Mouse (Mus musculus) kidney, embryonic 16.5 days (tissue): ENCODE results near the gene Pld2. TPM values are rescaled to one million over a fixed set of nuclear protein-coding genes. Genes with fewer than 3 reads are reported as not detected.

ENCODE experiments used
- ATAC-seq: fragments of 200-750 bp; cut with Nextera tagmentation; 2 replicates; pipeline ENCODE4 v1.8.0; 2017; ENCODE audit warnings: moderate TSS enrichment; ENCODE audit not compliant: low FRiP score, low TSS enrichment
- H3K27ac ChIP-seq: fragments of 300-500 bp; sonication (generic); 2 replicates; pipeline ENCODE4 v1.5.1; 2014; ENCODE audit warnings: low read length
- H3K27me3 ChIP-seq: fragments of 300-500 bp; sonication (generic); 2 replicates; pipeline ENCODE4 v1.6.1; 2014; ENCODE audit warnings: low read length, control low read depth, mixed read lengths; ENCODE audit not compliant: insufficient read depth
- H3K36me3 ChIP-seq: fragments of 300-500 bp; sonication (generic); 2 replicates; pipeline ENCODE4 v1.6.1; 2014; ENCODE audit warnings: low read length, control low read depth, mixed read lengths; ENCODE audit not compliant: insufficient read depth
- H3K4me1 ChIP-seq: fragments of 300-500 bp; sonication (generic); 2 replicates; pipeline ENCODE4 v1.6.1; 2014; ENCODE audit warnings: low read length, control low read depth, mixed read lengths; ENCODE audit not compliant: insufficient read depth
- H3K4me2 ChIP-seq: fragments of 300-500 bp; sonication (generic); replicated peaks from 2 replicates; pipeline ENCODE4 v1.6.1; 2014; ENCODE audit warnings: low read depth, low read length
- H3K4me3 ChIP-seq: fragments of 300-500 bp; sonication (generic); 2 replicates; pipeline ENCODE4 v1.5.1; 2014; ENCODE audit warnings: mild to moderate bottlenecking, low read length
- H3K9ac ChIP-seq: fragments of 300-500 bp; sonication (generic); replicated peaks from 2 replicates; pipeline ENCODE4 v1.6.1; 2014; ENCODE audit warnings: low read length
- H3K9me3 ChIP-seq: fragments of 300-500 bp; sonication (generic); 2 replicates; pipeline ENCODE4 v1.6.1; 2016; ENCODE audit warnings: low read length, control low read depth
- WGBS: fragments of 180-500 bp; shearing (Covaris S2); extraction: QIAGEN DNeasy Blood & Tissue Kit; methylation state at CpG from one replicate; pipeline ENCODE4 v1.1.7; 2014; 5-methylcytosine and 5-hydroxymethylcytosine counted together
- polyA plus RNA-seq: library from polyadenylated mRNA; unstranded; fragments of >200 nt; fragmentation: Nextera tagmentation; extraction: Ambion mirVana; gene quantifications from 2 replicates; pipeline ENCODE4 v1.2.1, GENCODE M21; 2015

The Pld2 gene
- polyA plus RNA-seq, 1 experiment from 2014 or later, result 8.5 TPM

DNA sequence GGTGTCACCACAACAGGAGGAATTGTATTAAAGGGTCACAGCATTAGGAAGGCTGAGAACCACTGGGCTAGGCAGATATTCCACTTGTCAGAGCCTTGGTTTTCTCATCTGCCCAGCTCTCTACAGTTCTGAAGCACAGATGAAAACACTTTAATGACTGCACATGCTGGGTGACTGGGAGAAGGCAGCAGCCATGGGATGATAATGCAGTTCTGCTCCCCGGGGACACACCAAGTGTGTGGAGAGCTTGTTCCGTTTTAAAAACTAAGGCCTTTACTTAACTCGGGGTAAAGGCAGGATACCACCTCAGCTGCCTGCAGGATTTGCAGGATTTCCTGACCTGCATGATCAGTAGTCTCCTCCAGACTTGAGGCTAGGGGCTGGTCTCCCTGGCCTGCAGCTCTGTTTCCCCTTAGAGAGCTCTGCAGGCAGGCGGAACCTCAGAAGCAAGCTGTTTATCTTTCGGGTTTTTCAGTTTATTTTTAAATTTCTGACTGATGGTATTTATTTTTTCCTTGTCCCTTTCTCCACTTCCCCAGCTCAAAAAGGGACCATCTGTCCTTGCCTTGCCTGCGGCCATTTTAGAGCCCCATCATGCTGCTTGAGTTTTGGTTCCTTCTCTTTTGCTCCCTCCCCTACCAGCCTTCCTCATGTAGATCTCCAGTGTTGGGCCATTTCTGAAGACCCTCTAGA is 43.3 kb downstream of the Pld2 start:
- WGBS, result 57% methylated on average over 6 of the region's 6 CpGs
- no peaks in the 10 kb centered on the region for H3K36me3 ChIP-seq
- H3K4me3 ChIP-seq, result no peak overlapping the region
- H3K4me2 ChIP-seq, result no peak overlapping the region
- H3K9me3 ChIP-seq, result no peaks in the 10 kb centered on the region
- H3K27me3 ChIP-seq, result no peaks in the 10 kb centered on the region
- ATAC-seq, result no peak
- H3K4me1 ChIP-seq, result peaks cover 53% of the 10 kb centered on the region
- H3K9ac ChIP-seq, result no peak overlapping the region
- peak overlapping the region; percentile 57 for H3K27ac ChIP-seq

DNA sequence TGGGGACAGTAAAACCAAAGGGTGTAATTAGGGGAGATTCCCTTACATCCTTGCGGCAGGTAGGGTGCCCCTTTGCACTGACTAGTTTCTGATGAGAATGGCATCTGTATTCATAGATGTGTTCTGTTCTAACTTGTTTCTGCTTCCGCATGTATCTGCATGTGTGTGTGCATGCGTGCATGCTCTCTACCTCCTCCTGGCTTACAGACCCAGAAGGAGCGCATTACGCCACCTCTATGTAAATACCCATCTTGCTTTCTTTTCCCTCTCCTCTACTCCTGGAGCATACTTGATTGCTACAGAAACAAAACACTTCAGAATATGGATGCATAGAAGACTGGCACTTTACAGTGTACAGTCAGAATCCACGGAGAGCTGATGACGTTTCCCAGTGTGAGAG is 43.9 kb downstream of the Pld2 start:
- ATAC-seq, result no peak
- Histone ChIP-seq H3K9me3 (no peaks in the 10 kb centered on the region), H3K4me1 (peaks cover 53% of the 10 kb centered on the region)

DNA sequence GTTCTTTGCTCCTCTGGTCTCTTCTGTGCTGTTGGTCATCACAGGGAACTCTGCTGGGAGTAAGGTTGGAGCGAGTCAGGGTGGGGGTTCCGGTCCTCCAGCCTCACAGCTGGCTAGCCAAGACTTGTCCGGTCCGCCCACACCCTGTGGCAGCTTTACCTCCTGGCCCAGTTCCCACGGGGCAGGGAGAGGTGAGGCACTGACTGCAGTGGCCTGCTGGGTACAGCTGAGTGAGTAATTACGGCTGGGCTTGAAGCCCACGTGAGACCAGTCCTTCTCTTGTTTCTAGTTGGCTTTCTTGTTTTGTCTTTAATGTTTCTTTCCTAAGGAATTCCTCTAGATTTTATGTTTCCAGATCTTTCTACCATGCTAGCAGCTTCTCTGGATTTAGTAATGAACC is 45.6 kb downstream of the Pld2 start:
- 16% methylated on average over 7 of the region's 7 CpGs for WGBS
- no peaks in the 10 kb centered on the region for H3K27me3 ChIP-seq
- no peaks in the 10 kb centered on the region for H3K9me3 ChIP-seq
- peak overlapping the region; percentile 33; the same call in 1 of the 2 replicates for H3K9ac ChIP-seq
- H3K4me3 ChIP-seq, result no peak overlapping the region
- ATAC-seq, result peak; percentile 94
- H3K27ac ChIP-seq, result peak overlapping the region; percentile 74
- no peak overlapping the region for H3K4me2 ChIP-seq
- no peaks in the 10 kb centered on the region for H3K36me3 ChIP-seq
- peaks cover 46% of the 10 kb centered on the region for H3K4me1 ChIP-seq

More for the DNA sequence above, 43.9 kb downstream of the Pld2 start:
- 82% methylated on average over 7 of the region's 7 CpGs for WGBS
- no peak overlapping the region for H3K9ac ChIP-seq
- no peak overlapping the region for H3K4me3 ChIP-seq
- H3K27ac ChIP-seq, result peak overlapping the region; percentile 57
- H3K36me3 ChIP-seq, result no peaks in the 10 kb centered on the region
- H3K27me3 ChIP-seq, result no peaks in the 10 kb centered on the region
- no peak overlapping the region for H3K4me2 ChIP-seq

DNA sequence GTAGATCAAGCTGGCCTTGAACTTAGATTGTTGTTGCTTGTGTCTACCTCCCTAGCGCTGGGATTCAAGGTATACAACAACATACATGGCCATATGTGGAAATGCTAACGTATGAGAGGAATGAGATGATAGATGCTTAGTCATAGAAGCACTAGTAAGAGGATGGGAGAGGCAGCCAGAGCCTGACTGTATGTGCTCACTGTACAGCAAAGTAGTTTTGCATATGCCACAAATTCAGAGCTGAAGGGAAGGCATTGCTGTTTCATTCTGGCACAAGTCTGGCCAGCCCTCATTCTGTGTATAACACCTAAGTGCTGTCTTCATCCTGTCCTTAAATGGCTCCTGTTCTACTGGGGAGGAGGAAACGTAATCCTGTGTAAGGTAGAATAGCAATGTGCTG is 46.4 kb downstream of the Pld2 start:
- no peak overlapping the region for H3K4me3 ChIP-seq
- peaks cover 46% of the 10 kb centered on the region for H3K4me1 ChIP-seq
- no peak for ATAC-seq
- no peaks in the 10 kb centered on the region for H3K27me3 ChIP-seq
- WGBS, result 87% methylated on average over 3 of the region's 3 CpGs
- no peak overlapping the region for H3K27ac ChIP-seq
- H3K9ac ChIP-seq, result no peak overlapping the region; the same call in 1 of the 2 replicates
- H3K9me3 ChIP-seq, result no peaks in the 10 kb centered on the region
- H3K4me2 ChIP-seq, result no peak overlapping the region
- H3K36me3 ChIP-seq, result no peaks in the 10 kb centered on the region

DNA sequence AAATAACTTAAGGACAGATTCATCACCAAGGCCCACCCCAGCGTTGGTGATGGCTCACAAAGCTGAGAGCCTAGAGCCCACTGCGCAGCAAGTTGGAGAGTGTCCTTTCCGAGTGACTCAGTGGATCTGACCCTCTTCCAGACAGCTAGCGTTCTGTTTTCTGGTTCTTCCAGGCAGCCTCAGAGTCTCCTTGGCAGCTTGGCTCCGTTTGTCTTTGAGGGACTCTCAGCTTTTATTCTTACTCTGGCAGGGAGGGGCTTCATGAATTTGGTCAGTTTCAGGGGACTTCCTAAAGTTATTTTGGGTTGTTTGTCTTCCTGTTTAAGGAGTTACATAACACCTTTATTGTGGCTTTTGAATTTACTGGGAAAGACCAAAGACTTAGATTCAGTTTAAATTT is 47.1 kb downstream of the Pld2 start:
- no peak overlapping the region for H3K27ac ChIP-seq
- 69% methylated on average over 5 of the region's 5 CpGs for WGBS
- no peaks in the 10 kb centered on the region for H3K36me3 ChIP-seq
- ATAC-seq, result no peak
- no peak overlapping the region for H3K4me3 ChIP-seq
- H3K9ac ChIP-seq, result no peak overlapping the region
- H3K4me2 ChIP-seq, result no peak overlapping the region
- no peaks in the 10 kb centered on the region for H3K9me3 ChIP-seq
- H3K4me1 ChIP-seq, result peaks cover 50% of the 10 kb centered on the region
- H3K27me3 ChIP-seq, result no peaks in the 10 kb centered on the region

DNA sequence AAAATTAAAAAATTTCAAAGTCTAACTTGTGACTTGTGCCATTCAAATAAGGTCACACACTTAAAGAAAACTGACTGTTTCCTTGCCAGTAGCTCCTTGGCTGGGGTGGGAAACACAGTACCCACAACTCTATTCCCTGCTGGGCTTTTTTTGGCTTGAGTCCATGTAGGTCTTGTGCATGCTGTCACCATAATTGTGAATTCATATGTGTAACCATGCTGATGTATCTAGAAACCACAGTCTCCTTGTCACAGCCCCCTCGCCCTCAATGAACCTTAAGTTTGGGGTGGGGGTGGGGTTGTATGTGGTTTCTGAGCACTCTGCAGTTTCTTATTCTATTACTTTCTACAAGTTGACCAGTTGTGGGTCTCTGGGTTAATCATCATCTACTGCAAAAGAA is 51.9 kb downstream of the Pld2 start:
- H3K4me2 ChIP-seq, result no peak overlapping the region
- no peaks in the 10 kb centered on the region for H3K9me3 ChIP-seq
- 76% methylated on average over 1 of the region's 1 CpGs for WGBS
- H3K9ac ChIP-seq, result no peak overlapping the region
- H3K4me1 ChIP-seq, result peaks cover 20% of the 10 kb centered on the region
- no peaks in the 10 kb centered on the region for H3K27me3 ChIP-seq
- no peaks in the 10 kb centered on the region for H3K36me3 ChIP-seq
- H3K27ac ChIP-seq, result no peak overlapping the region
- no peak overlapping the region for H3K4me3 ChIP-seq
- no peak for ATAC-seq

DNA sequence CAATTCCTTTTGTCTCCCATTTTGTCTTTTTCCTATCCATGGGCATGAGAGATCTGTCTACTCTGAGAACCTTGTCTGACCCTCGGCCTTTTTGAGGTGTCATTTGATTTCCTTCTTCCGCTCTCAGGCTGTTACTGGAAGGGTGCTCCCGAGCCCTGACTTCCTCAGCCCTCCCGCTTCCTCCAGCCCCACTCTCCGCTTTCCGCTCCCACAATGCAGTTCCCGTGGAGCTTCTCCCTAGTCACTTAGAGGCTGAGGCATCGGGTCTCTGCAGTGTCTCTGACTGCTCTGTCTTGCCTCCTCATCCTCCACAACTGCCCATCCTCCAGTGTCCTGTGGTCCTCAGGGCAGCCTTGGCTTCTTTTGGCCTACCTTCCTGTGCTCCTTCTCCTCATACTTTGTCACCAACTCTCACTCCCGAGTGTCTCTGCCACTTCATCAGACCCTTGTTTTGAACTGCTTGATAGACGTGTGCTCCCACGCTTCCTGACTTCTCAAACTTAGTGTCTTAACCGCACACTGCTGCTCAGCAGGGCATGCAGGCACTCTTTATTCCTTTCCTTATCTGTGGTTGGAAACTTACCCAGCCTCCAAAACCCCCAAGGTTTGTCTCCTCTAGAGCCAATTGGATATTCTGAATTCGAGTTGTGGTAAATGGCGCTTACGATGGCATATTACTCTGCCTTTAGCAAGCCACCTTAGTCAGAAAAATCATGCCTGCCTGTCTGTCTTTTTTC is 54.6 kb downstream of the Pld2 start:
- peak overlapping the region; percentile 48; the same call in 1 of the 2 replicates for H3K27ac ChIP-seq
- no peak overlapping the region for H3K4me3 ChIP-seq
- peak overlapping the region; percentile 25; the same call in 1 of the 2 replicates for H3K9ac ChIP-seq
- H3K36me3 ChIP-seq, result peaks cover 16% of the 10 kb centered on the region
- H3K4me2 ChIP-seq, result no peak overlapping the region; the same call in 1 of the 2 replicates
- no peak for ATAC-seq
- H3K4me1 ChIP-seq, result peaks cover 20% of the 10 kb centered on the region
- H3K27me3 ChIP-seq, result no peaks in the 10 kb centered on the region
- WGBS, result 68% methylated on average over 15 of the region's 15 CpGs
- no peaks in the 10 kb centered on the region for H3K9me3 ChIP-seq

DNA sequence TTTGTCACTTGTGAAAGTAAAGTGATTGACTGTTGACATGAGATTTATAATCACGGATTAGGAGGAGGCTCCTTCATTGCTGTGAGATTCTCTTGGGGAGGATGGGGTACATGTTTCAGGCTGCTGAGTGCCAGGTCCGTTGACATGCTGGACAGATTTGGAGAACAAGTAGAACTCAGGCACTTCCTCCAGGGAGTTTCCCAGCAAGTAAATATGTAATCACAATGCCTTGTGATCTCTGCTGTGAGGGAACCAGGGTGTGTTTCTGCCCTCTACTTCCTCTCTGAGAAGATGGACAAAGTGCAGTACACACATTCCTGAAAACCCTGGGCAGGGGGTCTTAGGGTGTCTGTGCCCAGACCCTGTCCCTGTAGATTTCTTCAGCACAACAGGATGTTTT is 55.8 kb downstream of the Pld2 start:
- H3K4me2 ChIP-seq, result no peak overlapping the region
- H3K9ac ChIP-seq, result no peak overlapping the region
- no peak overlapping the region for H3K4me3 ChIP-seq
- H3K36me3 ChIP-seq, result peaks cover 16% of the 10 kb centered on the region
- H3K9me3 ChIP-seq, result no peaks in the 10 kb centered on the region
- ATAC-seq, result no peak
- H3K27me3 ChIP-seq, result no peaks in the 10 kb centered on the region
- WGBS, result 68% methylated on average over 2 of the region's 2 CpGs
- H3K4me1 ChIP-seq, result peaks cover 20% of the 10 kb centered on the region
- H3K27ac ChIP-seq, result no peak overlapping the region

DNA sequence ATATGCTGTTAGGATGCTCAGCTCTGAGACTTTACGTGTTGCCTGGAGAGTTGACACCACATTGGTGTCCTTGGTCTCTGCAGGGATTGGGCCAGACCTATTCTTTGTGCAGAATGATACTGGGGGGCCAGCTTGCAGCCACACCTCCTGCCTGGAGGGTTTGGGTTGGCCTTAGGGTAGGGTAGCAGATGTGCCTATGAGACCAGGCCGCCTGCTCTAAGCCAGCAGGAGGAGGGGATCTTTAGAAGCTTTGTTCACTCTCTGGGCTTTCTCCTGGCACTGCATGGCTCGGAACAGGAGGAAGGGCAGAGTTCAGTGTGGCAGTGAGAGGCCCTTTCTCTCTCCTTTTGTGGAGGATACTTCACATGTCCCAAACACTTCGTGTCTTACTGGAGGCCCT is 56.2 kb downstream of the Pld2 start:
- 75% methylated on average over 4 of the region's 4 CpGs for WGBS
- Histone ChIP-seq H3K9me3 (no peaks in the 10 kb centered on the region), H3K27me3 (no peaks in the 10 kb centered on the region), H3K4me3 (no peak overlapping the region), H3K36me3 (peaks cover 16% of the 10 kb centered on the region), H3K27ac (no peak overlapping the region; the same call in 1 of the 2 replicates), H3K9ac (no peak overlapping the region), H3K4me1 (peaks cover 20% of the 10 kb centered on the region), H3K4me2 (no peak overlapping the region)
- ATAC-seq, result no peak

DNA sequence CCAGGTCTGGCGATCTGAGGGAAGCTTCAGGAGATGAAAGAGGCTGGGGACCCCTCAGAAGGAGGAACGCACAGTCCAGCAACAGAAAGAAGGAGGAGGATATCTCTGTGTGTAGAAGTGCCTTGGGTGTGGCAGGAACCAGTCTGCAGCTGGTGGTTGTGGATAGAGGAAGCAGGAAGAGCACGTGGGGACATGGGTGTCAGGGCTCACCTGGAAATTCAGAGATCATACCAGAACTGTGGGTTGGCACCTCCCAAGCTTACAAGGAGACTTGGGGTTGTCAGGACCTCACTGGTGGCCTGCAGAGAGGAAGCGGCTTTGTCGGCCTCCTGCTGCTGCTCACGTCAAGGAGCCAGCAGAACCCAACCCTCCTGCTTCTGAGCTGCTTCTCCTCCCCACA is 57.4 kb downstream of the Pld2 start:
- H3K4me1 ChIP-seq, result peaks cover 12% of the 10 kb centered on the region
- H3K9ac ChIP-seq, result no peak overlapping the region
- H3K9me3 ChIP-seq, result no peaks in the 10 kb centered on the region
- H3K4me2 ChIP-seq, result no peak overlapping the region
- no peaks in the 10 kb centered on the region for H3K27me3 ChIP-seq
- no peak overlapping the region for H3K27ac ChIP-seq
- ATAC-seq, result no peak
- H3K4me3 ChIP-seq, result no peak overlapping the region
- 87% methylated on average over 6 of the region's 6 CpGs for WGBS
- H3K36me3 ChIP-seq, result peaks cover 25% of the 10 kb centered on the region
